Mouse (Mus musculus) heart, postnatal 36 days (tissue): ENCODE data around the gene 1500009C09Rik. TPM values are rescaled to one million over a fixed set of nuclear protein-coding genes. Genes with fewer than 3 reads are reported as not detected.

ENCODE experiments used
- DNase-seq, 2 experiments: peaks; one replicate each; pipeline ENCODE4 v3.0.0; 2021 to 2022
- intact Hi-C: fragments of 180-260 bp; cut with DNase I; formaldehyde crosslinking; loops from one replicate; pipeline ENCODE4 v1.15.1; 2025
- total RNA-seq, 2 experiments: library from RNA; stranded (reverse); gene quantifications; 2 replicates each; pipeline ENCODE4 v1.2.3; 2021

Gene 1500009C09Rik
- total RNA-seq, 2 experiments from 2014 or later, result not detected

- DNase-seq, result no peak
- intact Hi-C loops, result no loop called here
Measured at GRCm38 (mm10) chr15:82307107-82307506, 54.9 kb downstream of the 1500009C09Rik start.

- DNase-seq, result no peak
- intact Hi-C loops, result no loop called here
Measured at GRCm38 (mm10) chr15:82308416-82308815, 56.2 kb downstream of the 1500009C09Rik start.

Other genes with a start within 250 kb of the 1500009C09Rik start
- 10 to 100 TPM; 26.9 to 30.9 TPM for gene Desi1, start 218.5 kb upstream of the 1500009C09Rik start, total RNA-seq
- 10 to 100 TPM; 51.0 to 55.2 TPM for gene Snu13, start 204.8 kb upstream of the 1500009C09Rik start, total RNA-seq
- gene 4930407I10Rik, start 193.2 kb upstream of the 1500009C09Rik start, total RNA-seq, result not detected
- gene Mei1, start 182.4 kb upstream of the 1500009C09Rik start, total RNA-seq, result not detected
- 1 to 10 TPM; 3.4 to 5.6 TPM for gene Ccdc134, start 124.5 kb upstream of the 1500009C09Rik start, total RNA-seq
- 10 to 100 TPM; 17.4 to 19.5 TPM for gene Srebf2, start 105.2 kb upstream of the 1500009C09Rik start, total RNA-seq
- gene Shisa8, start 39.6 kb upstream of the 1500009C09Rik start, total RNA-seq, result under 1 TPM; 0.14 to 0.19 TPM
- gene Tnfrsf13c, start 28.0 kb upstream of the 1500009C09Rik start, total RNA-seq, result under 1 TPM; 0.28 to 0.30 TPM
- gene Cenpm, start 7.6 kb upstream of the 1500009C09Rik start, total RNA-seq, result under 1 TPM; 0.42 to 0.51 TPM
- gene Sept3, start 22.5 kb downstream of the 1500009C09Rik start, total RNA-seq, result under 1 TPM; 0.35 to 0.36 TPM
- not detected for gene Wbp2nl, start 46.6 kb downstream of the 1500009C09Rik start, total RNA-seq
- gene Naga, start 86.5 kb downstream of the 1500009C09Rik start, total RNA-seq, result 10 to 100 TPM; 28.3 to 34.2 TPM
- gene Pheta2, start 86.5 kb downstream of the 1500009C09Rik start, total RNA-seq, result 1 to 10 TPM in 1 of 2 experiments, under 1 TPM in 1; 0.76 to 1.6 TPM
- gene Smdt1, start 86.6 kb downstream of the 1500009C09Rik start, total RNA-seq, result 100 to 1,000 TPM; 192 to 202 TPM
- 100 to 1,000 TPM; 702 to 740 TPM for gene Ndufa6, start 101.9 kb downstream of the 1500009C09Rik start, total RNA-seq
- 10 to 100 TPM; 25.6 to 25.8 TPM for gene Cyp2d22, start 127.9 kb downstream of the 1500009C09Rik start, total RNA-seq
- under 1 TPM; 0.22 to 0.36 TPM for gene Cyp2d11, start 141.6 kb downstream of the 1500009C09Rik start, total RNA-seq
- not detected for gene Cyp2d10, start 154.8 kb downstream of the 1500009C09Rik start, total RNA-seq
- not detected for gene Cyp2d9, start 181.0 kb downstream of the 1500009C09Rik start, total RNA-seq